Mouse (Mus musculus): ENCODE results near the gene Zeb2. TPM values are rescaled to one million over a fixed set of nuclear protein-coding genes. Genes with fewer than 3 reads are reported as not detected.

Gene Zeb2
- polyA plus RNA-seq, 1 experiment, result 97.6 TPM

- peak in 1 of 2 experiments; percentile 80 for DNase-seq (ENCODE audit: extremely low spot score in 1 of 2, low spot score in 1 of 2)
Measured at GRCm38 (mm10) chr2:45112891-45113683, 4.1 kb downstream of the Zeb2 start.

GRCm38 (mm10) chr2:45112021-45112747 is 5.0 kb downstream of the Zeb2 start:
- peak in 1 of 2 experiments; percentile 51 for DNase-seq (ENCODE audit: extremely low spot score in 1 of 2, low spot score in 1 of 2)

- DNase-seq (ENCODE audit: extremely low spot score in 1 of 2, low spot score in 1 of 2), result peak in 1 of 2 experiments; percentile 40
Measured at GRCm38 (mm10) chr2:45111571-45111970, 5.6 kb downstream of the Zeb2 start.

GRCm38 (mm10) chr2:45110757-45111411 is 6.3 kb downstream of the Zeb2 start:
- peak in 1 of 2 experiments; percentile 61 for DNase-seq (ENCODE audit: extremely low spot score in 1 of 2, low spot score in 1 of 2)

GRCm38 (mm10) chr2:45109951-45110756 is 7.0 kb downstream of the Zeb2 start:
- DNase-seq (ENCODE audit: extremely low spot score in 1 of 2, low spot score in 1 of 2), result peak in 1 of 2 experiments; percentile 49

- DNase-seq (ENCODE audit: extremely low spot score in 1 of 2, low spot score in 1 of 2), result peak in 1 of 2 experiments; percentile 33
Measured at GRCm38 (mm10) chr2:45109161-45109950, 7.8 kb downstream of the Zeb2 start.

GRCm38 (mm10) chr2:45108521-45109091 is 8.6 kb downstream of the Zeb2 start:
- DNase-seq (ENCODE audit: extremely low spot score in 1 of 2, low spot score in 1 of 2), result peak in 1 of 2 experiments; percentile 51

- peak in 1 of 2 experiments; percentile 12 for DNase-seq (ENCODE audit: extremely low spot score in 1 of 2, low spot score in 1 of 2)
Measured at GRCm38 (mm10) chr2:45107555-45107954, 9.6 kb downstream of the Zeb2 start.

- peak in 1 of 2 experiments; percentile 31 for DNase-seq (ENCODE audit: extremely low spot score in 1 of 2, low spot score in 1 of 2)
Measured at GRCm38 (mm10) chr2:45105922-45106851, 11.0 kb downstream of the Zeb2 start.

- DNase-seq (ENCODE audit: extremely low spot score in 1 of 2, low spot score in 1 of 2), result peak in 1 of 2 experiments; percentile 44
Measured at GRCm38 (mm10) chr2:45105281-45105721, 11.9 kb downstream of the Zeb2 start.

- peak in 1 of 2 experiments; percentile 32 for DNase-seq (ENCODE audit: extremely low spot score in 1 of 2, low spot score in 1 of 2)
Measured at GRCm38 (mm10) chr2:45104511-45105055, 12.6 kb downstream of the Zeb2 start.

- DNase-seq (ENCODE audit: extremely low spot score in 1 of 2, low spot score in 1 of 2), result no peak
Measured at GRCm38 (mm10) chr2:45104066-45104465, 13.1 kb downstream of the Zeb2 start.

GRCm38 (mm10) chr2:45103021-45103983 is 13.9 kb downstream of the Zeb2 start:
- no peak for DNase-seq (ENCODE audit: extremely low spot score in 1 of 2, low spot score in 1 of 2)

- DNase-seq (ENCODE audit: extremely low spot score in 1 of 2, low spot score in 1 of 2), result no peak
Measured at GRCm38 (mm10) chr2:45102191-45102638, 15.0 kb downstream of the Zeb2 start.

GRCm38 (mm10) chr2:45101586-45101985 is 15.6 kb downstream of the Zeb2 start:
- DNase-seq (ENCODE audit: extremely low spot score in 1 of 2, low spot score in 1 of 2), result no peak

GRCm38 (mm10) chr2:45101040-45101439 is 16.2 kb downstream of the Zeb2 start:
- no peak for DNase-seq (ENCODE audit: extremely low spot score in 1 of 2, low spot score in 1 of 2)

Data from frontal cortex, adult 2 months (tissue).